Mouse (Mus musculus) ovary, postnatal 36 days (tissue): Measurements from ENCODE around the gene Acacb.
A peak's percentile ranks its signal among the peaks of the same experiment; 100 is the strongest.

Source experiments
- DNase-seq: peaks from one replicate; pipeline ENCODE4 v3.0.0; 2022; ENCODE audit warnings: low spot score, mixed read lengths

The Acacb gene

DNA sequence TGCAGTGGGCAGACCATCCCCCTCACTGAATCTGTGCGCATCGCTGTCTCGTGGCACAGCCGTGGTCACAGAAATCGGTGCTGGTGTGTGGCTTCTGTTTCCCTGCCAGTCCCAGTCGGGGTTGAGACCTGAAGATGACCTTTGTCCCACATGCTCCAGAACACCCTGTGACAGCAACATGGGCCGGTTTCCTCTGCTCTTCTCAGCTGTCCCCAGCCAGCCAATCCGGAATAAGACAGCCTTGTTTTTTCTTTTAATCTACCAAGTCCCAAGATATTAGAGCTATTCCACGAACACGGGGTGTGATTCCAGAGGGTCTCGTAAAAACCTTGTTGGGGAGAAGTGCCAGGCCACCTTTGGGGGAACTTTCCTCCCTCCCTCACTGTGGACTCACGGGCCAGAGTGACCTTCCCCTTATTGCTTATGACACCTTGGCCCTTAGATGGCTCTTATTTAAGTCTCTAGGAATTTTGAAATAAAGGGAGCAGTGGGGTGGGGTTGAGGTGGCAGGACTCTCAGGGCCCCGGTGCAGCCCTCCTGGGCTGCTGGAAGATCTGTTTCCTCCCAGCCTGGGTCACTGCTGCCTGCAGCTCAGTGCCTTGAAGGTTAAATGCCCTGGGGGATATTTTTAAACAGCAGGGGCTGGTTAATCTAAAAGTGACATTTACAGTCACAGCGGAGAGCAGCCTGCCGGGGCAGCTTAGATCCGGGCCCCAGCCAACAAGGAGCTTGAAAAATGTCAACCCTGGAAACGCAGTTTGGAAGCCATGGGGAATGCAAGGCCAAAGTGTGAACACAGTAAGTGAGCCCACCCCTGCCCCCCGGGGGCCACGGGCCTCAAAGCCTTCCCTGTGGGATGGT, at the start of gene Acacb:
Gene Acacb, plus strand, starts transcription at position 508 of the 861 bp plus-strand sequence.
- DNase-seq: no peak

DNA sequence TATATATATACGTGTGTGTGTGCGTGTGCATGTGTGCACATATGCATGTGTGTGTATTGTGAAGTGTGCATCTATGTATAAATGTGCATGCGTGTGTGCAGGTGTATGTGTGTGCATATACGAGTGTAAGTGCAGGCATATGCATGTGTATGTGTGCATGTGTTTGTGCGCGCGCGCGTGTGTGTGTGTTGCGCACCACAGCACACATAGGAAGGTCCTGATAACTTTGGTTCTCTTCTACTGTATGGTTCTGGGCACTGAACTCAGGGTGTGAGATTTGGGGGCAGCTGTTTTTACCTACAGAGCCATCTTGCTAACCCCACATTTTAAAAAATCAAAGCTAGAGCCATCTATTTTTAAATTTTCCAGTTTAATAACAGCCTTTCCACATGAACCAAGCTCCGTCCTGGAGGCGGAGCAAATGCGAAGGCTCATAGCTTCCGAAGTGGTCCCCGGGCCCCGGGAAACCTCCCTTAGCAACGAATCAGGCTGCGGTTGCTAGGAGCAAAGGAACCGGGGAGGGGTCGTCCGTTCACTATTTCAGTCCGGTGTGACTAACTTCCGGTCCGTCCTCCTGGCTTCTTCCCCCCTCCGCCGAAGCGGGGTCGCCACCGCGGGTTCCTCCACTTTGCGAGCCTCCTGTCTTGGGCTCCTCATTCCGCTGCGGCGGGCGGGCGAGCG, 46.5 kb upstream of the Acacb start:
- DNase-seq: peak; percentile 92

DNA sequence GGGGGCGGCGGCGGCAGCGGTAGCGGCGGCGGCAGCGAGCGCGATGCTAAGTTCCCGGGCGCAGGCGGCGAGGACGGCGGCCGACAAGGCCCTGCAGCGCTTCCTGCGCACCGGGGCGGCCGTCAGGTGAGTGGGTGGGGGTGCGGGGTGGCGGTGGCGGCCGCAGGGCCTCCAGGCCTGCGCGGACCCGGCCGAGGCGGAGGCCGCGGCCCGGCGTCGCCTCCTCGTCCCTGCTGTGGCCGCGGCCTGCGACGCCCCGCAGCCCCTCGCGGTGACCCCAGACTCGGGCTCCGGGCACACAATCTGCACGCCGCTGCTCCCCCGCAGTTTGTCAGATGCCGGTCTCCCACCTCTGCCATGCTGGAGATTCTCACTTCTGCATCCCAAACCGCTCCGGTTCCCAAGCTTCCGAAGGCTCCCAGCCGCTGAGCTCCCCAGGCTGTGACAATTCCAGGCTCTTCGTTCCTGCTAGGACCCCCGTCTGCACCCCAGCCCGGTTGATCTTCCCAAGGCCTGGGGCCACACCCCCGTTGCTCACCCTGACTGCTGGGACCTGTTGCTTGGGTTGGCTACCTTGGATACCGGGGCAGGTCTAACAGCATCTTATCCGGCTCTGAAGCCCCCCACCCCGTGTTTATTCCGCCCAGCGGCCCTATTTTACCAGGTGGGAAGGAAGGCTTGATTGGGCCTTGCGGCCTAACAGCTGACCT, 45.8 kb upstream of the Acacb start:
- DNase-seq: no peak

DNA sequence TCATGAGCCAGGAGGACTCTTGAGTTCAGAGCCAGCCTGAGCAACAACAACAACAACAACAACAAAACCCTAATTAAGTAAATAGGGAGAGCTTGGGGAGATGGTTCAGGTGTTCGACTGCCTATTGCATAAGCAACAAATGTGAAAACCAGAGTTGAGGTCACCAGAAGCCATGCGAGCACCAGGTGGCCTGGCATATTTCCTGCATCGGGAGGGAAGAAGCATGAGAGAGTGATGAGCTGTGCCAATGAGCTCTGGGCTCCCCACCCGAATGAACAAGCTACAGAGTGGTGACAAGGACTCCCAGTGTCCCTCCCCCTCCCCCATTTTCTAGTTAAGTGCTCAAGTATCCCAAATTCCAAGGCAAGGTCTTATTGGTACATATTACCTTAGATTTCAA, 44.5 kb upstream of the Acacb start:
- no peak for DNase-seq

DNA sequence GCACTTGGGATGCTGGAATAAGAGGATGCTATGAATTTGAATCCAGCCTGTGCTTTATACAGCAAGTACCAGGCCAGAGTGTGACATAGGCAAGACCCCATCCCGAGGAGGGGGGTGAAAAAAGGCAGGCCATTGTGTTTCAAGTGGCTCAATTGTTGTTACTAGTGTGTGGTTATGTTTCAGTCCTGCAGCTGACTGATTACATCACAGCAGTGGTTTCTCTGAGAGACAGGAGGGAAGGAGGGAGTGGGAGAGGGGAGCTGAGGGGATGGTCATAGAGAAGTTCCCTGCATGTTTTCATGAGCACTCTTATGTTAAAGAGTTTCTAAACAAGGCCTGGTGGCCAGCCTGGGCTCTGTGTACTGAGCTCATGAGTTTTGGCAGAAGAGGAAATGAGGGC, 43.5 kb upstream of the Acacb start:
- no peak for DNase-seq

DNA sequence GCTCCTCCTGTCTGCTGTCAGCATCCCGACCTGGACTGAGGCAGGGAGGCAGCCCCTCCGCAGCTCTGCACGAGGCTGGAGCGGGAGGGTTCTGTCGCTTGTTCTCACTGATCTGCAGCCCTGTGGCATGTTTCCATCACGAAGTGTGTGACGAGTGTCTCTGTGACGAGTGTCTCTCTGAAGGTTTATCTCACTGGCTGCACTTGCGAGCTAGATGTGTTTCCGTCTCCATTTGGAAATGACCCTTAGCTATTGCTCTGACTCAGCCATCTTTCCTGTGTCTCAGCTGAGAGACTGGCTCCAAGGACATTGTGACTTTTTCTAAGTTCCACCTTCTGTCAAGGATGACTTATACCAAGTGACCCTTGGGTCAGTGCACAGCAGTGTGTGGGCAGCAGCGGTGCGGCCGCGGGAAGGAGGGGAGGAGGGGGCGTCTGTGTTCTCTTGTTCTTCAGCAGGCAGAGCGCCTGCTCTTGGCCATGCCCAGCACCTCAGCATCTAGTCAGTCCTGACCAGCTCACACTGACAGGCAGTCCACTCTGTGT, 39.9 kb upstream of the Acacb start:
- no peak for DNase-seq

DNA sequence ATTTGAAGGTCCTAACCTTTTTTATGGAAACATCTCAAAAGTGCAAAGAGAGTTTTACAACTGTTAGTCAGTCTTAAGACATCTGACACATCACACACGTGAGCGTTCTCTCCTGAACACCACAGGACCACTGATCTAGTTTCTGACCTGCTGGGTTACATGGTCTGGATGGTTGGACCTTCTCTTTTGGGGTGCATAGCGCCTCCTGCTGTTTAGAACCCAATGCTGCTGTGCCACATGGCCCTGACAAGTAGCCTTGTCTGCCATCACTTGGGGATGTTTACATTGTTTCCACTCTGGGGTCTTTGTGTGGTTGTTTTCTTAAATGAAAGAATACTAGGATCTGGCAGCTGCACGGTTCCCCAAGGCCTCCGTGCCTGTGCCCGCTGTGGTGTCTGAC, 33.0 kb upstream of the Acacb start:
- DNase-seq: no peak

DNA sequence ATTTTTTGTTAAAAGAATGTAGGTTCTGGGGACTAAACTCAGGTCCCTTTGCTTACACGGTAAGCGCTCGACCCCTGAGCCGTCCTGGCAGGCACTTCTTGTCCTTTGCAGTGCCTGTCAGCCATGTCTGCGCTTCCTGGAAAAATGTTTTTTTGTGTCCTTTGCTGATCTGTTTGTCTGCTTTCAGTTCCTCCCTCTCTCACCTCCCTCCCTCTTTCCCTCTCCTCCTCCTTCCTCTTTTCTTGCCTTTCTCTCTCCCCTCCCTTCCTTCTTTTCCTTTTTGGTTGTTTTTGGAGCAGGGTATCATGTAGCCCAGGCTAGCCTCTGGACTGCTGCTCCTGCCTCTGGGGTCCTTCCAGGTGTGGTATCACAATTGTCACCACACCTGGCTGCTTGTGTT, 31.3 kb upstream of the Acacb start:
- DNase-seq: no peak

DNA sequence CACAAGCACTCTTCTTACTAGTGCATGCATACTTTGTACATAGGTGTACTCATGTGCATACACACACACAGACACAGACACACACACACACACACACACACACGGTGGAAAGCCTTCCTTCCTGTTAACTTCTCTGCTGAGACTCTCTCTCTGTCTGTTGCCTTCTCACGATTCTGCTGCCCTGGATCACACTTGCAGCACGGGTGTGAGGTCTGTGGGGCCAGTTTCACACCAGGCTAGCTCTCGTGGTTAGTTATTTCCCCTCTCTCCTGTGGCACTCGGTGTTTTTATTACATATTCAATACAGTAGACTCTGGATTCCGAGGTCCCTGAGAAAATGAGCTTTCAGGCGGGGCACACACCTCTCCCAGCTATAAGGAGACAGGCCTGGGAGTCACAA, 29.7 kb upstream of the Acacb start:
- DNase-seq: no peak

DNA sequence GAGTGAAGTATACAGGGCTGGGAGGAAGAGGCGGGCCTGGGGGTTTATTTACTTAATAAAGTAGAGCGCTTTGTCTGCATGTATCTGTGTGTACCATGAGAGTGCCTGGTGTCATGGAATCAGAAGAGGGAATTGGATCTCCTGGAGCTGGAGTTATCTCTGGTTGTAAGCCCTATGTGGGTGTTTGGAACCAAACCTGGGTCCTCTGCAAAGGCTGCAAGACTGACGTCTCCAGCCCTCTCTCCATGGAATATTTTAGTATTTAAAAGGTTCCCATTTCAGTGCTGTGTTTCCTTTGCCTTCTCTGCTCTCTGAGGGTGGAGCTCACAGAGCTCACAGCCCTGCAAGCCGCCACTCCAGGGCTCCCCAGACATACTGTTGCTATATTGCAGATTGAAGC, 26.5 kb upstream of the Acacb start:
- DNase-seq: no peak

DNA sequence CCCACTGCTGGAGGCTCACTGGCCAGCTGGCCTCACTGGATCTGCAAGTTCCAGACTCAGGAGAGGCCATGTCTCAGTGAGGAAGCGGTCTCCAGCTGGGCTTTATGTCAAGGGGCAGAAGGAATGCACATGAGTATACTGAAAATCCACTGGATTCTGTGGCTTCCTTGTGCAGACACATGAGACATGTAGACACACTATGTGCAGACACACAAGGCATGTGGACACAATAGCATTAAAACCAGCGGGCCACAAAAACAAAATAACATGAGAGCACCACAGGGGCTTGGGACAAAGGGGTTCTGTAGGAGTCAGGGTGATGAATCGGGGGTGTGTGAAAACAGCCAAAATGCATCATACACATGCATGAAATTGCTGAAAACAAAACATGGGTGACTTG, 20.3 kb upstream of the Acacb start:
- no peak for DNase-seq

DNA sequence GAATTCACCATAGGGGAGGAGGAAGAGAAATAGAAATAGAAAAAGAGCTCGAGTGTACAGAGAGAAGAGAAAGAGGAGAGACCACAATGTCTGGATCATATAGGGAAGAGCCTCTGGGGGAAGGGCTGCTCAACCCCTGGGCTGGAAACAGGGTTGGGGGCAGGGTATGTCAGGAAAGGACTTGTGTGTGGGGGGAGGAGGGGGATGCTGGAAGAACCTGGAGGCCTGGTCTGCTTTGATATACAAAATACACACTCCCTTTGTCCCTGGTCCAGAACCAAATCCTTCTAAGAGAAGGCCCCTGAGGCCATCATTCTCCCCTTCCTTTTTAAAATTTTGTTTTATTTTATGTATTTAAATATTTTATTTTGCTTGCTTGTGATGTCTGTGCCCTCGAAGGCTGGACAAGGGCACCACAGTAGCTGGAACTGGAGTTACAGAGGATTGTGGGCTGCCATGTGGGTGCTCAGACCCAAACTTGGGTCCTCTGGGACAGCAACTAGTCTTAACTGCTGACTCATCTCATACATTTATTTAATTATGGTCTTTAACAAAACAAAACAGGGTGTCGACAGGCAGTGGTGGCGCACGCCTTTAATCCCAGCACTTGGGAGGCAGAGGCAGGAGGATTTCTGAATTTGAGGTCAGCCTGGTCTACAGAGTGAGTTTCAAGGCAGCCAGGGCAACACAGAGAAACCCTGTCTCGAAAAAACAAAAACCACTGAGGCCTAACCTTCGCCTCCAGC, 19.7 kb upstream of the Acacb start:
- no peak for DNase-seq

DNA sequence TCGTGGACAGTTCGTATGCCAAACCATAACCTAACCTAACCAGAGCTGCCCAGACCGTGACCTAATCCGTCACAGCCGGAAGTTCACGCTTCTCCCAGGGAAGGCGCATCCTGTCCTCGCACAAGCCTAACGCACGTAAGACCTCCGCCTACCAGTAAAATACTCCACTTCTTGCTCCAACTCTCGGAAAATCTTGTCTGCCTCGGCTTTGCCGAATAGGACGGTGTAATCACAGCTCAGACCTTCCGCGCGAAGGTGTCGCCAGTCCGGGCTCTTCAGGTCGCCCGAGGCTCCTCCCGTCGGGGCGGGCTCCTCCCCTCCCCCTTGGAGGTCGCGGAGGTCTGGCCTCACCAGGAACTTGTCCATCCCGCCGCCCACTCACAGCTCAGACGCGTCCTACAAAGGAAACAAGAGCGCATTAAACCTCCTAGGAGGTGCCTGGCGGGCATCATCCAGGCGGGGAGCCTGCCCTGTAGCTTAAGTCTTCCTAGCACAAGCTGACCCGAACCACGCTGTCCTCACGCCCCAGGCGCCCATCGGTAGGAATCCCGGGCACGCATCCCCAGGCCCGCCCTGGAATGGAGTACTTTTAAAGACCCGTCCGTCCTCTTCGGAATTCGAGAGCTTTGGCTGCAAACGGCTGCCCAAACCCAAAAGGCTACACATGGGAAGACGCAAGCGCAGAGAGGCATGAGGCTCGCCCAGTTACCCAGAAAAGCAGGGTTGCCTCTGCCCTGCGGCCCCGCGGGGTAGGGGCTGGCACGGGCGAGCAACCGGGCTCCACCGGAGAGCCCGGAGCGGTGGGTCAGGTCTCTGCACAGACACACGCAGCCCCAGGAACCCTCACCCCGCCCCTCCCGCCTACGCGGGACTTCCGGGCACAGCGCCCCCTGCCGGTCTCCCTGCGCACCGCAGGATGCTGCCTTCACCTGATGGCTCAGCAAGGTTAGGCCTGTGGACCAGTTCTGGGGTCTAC, 18.7 kb upstream of the Acacb start, which contains the start of gene Alkbh2:
Gene Alkbh2, minus strand, starts transcription at position 845 of the 976 bp plus-strand sequence.
- DNase-seq: peak; percentile 83

DNA sequence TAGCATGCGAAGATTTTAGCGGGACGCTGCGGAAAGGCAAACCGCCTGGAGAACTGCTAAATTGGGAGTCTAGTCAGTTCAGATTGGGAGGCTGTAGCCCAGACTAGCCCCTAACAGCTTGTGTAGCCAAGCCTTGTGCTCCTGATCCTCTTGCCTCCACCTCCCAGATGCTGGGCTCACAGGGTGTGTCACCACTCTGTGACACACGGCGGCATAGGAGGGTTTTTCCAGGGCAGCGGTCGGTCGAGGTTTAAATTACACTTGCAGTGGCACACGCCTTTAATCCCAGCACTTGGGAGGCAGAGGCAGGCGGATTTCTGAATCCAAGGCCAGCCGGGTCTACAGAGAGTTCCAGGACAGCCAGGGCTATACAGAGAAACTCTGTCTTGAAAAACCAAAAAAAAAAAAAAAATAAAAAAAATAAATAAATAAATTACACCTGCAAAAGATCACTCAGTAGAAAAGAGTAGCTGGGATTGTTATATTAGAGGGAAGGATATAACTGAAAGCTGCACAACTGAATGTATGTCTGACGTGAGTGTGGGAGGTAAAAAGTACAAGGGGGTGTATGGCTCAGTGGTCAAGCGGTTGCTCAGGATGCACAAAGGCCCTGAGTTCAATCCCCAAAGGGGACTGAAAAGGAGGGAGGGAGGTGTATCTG, 16.7 kb upstream of the Acacb start:
- DNase-seq: no peak

DNA sequence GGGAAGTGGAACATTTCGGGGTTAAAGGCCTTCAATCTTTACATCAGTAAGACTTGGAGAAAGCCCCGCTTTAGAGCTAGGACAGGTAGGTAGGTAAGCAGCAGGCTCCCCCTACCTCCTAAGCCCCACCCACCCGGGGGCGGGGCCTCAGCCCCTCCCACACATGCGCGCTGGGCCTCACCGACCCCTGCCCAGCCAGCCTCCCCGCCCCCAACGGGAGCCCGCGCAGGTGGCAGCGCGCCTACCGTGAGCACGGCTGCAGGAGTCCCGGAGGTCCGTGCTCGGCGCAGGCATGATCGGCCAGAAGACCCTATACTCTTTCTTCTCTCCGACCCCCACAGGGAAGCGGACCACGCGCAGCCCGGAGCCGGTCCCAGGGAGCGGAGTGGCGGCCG, 16.1 kb upstream of the Acacb start, which contains the start of gene Ung:
Gene Ung, plus strand, starts transcription at position 176 of the 395 bp plus-strand sequence.
- peak; percentile 65 for DNase-seq

DNA sequence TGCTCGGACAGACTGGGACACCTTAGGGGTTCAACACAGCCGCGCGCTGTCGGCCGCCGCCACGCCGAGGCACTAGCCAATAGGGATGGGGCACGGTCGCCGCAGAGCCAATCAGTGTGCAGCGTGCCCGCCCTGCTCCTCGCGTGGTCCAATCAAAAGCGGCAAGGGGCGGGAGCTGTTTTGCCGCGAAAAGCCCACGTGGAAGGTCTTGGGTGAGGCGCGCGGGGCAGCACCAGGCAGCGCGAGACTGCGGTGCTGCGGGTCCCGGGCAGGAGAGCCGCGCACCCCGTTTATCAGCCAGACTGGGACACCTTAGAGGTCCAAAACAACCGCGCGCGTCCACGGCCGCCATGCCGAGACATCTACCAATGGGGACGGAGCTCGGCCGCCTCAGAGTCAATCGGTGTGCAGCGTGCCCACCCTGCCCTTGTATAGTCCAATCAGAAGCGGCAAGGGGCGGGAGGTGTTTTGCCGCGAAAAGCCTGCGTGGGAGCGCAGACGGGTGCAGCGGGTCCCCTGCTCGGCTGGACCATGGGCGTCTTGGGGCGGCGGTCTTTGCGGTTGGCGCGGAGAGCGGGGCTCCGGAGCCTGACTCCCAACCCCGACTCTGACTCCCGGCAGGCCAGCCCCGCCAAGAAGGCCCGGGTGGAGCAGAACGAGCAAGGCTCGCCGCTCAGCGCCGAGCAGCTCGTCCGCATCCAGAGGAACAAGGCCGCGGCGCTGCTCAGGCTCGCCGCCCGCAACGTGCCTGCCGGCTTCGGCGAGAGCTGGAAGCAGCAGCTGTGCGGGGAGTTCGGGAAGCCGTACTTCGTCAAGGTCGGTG, 15.4 kb upstream of the Acacb start:
- peak; percentile 92 for DNase-seq

DNA sequence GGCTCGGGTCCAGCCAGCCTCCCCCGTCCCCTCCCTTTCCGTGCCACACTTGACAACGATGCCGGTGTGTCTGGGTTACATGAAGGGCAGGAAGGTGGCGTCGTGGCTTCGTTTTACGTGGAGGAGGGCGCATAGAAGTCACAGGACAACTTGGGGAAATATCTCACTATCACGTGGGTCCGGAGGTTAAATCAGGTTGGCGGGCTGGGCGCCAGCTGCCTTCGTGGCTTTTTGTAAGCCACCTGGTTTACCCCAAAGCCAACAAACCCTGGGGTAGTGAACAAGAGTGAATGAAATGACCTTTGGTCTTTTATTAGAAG, 14.9 kb upstream of the Acacb start:
- DNase-seq: peak; percentile 65

DNA sequence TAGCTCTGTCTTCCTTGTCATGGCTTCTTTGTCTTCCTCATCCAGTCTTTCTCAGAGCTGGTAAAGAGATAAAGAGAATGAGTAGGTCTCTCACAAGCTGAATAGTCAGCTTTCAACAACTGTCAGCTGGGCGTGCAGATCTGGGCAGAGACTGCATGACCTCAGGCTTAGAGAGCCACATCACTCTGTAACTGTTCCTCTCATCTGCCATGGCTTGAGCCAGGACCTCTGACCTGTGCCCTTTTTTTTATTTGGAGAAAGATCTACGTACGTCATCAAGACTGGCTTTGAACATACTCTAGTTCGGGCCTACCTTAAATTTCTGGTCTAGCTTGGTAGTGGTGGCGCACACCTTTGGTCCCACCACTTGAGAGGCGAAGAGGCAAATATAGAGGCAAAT, 13.5 kb upstream of the Acacb start:
- DNase-seq: no peak

DNA sequence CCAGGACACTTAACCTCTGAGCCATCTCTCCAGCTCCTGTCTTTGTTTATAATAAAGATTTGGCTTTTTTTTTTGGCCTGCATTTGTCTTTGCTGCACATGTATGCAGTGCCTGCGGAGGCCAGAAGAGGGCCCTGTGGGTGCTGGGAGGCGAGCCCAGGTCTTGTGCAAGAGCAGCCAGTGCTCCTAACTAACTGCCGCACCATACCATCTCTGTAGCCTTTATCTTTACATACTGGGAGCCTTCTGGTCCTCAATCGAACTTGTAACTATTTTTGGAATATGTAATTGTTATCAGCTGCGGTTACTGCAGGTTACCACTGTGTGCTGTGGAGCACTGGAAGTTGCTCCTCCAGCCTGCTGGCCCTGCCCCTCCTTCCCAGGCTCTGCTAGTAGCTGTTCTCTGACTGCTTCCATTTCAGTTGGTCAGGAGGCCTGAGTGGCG, 12.2 kb upstream of the Acacb start:
- DNase-seq: peak; percentile 78
